Mouse (Mus musculus): ENCODE data around the gene Gm11492. TPM values are rescaled to one million over a fixed set of nuclear protein-coding genes. Genes with fewer than 3 reads are reported as not detected.

Gene Gm11492
- total and polyA plus RNA-seq, 3 experiments: not detected

DNA sequence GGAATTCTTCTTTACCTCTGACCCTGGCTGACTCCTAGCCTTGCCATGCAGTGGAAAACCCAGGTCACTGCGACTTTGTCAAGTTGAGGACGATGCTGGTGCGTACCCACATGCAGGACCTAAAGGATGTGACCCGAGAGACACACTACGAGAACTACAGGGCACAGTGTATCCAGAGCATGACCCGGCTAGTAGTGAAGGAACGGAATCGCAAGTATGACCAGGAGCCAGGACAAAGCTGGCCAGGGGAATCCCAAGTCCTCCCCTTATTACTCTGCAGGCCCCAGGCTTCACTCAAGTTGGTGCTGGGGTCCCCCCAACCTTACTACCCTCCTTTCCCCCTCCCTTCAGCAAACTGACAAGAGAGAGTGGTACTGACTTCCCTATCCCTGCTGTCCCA lies 23.2 kb downstream of the Gm11492 start:
- Histone ChIP-seq H3K9me3 (replicated peaks; ENCODE audit: insufficient read depth, low read length) (no peaks in the 10 kb centered on the region), H3K9ac (ENCODE audit: control insufficient read depth, low read depth, low read length, poor library complexity, severe bottlenecking) (no peak overlapping the region), H3K27ac (ENCODE audit: control insufficient read depth, low read depth, low read length) (no peak overlapping the region), H3K4me3 (ENCODE audit: control insufficient read depth in 1 of 2, insufficient read depth in 1 of 2, low read depth in 2 of 2, low read length in 2 of 2) (no peak overlapping the region), H3K27me3 (ENCODE audit: control insufficient read depth in 1 of 2, insufficient read depth in 2 of 2, low read length in 2 of 2) (no peaks in the 10 kb centered on the region), H3K79me2 (ENCODE audit: control insufficient read depth, insufficient read depth, low read length, poor library complexity) (peaks cover 26% of the 10 kb centered on the region), H3K36me3 (ENCODE audit: control insufficient read depth in 1 of 2, insufficient read depth in 2 of 2, low read length in 2 of 2) (peaks cover 0 to 13% of the 10 kb centered on the region in 2 experiments; a peak in 2 of 4 replicates), H3K4me1 (ENCODE audit: control insufficient read depth in 1 of 2, insufficient read depth in 2 of 2, low read length in 2 of 2) (peaks cover 5 to 17% of the 10 kb centered on the region in 2 experiments; a peak in 3 of 4 replicates)
- DNase-seq (ENCODE audit: low read depth, low spot score): no peak
- no peak for TF ChIP-seq POLR2AphosphoS2 (IDR thresholded peaks at IDR 0.05; ENCODE audit: low read length)
- TF ChIP-seq KAT2A (conservative IDR thresholded peaks at IDR 0.05; ENCODE audit: low read depth, low read length): no peak
- TF ChIP-seq ZC3H11A (IDR thresholded peaks at IDR 0.05; ENCODE audit: low read depth, low read length): no peak
- peak in 1 of 2 experiments; percentile 20; a peak in 1 of 4 replicates for TF ChIP-seq POLR2A (IDR thresholded peaks at IDR 0.05; ENCODE audit: control insufficient read depth in 1 of 2, insufficient read depth in 1 of 2, low read depth in 1 of 2, low read length in 2 of 2, poor library complexity in 1 of 2)
- TF ChIP-seq CTCF (IDR thresholded peaks at IDR 0.05 in 2 of 3, conservative IDR thresholded peaks at IDR 0.05 in 1 of 3; ENCODE audit: control insufficient read depth in 1 of 3, insufficient read depth in 1 of 3, low read depth in 2 of 3, low read length in 3 of 3, poor library complexity in 1 of 3, severe bottlenecking in 1 of 3): no peak

DNA sequence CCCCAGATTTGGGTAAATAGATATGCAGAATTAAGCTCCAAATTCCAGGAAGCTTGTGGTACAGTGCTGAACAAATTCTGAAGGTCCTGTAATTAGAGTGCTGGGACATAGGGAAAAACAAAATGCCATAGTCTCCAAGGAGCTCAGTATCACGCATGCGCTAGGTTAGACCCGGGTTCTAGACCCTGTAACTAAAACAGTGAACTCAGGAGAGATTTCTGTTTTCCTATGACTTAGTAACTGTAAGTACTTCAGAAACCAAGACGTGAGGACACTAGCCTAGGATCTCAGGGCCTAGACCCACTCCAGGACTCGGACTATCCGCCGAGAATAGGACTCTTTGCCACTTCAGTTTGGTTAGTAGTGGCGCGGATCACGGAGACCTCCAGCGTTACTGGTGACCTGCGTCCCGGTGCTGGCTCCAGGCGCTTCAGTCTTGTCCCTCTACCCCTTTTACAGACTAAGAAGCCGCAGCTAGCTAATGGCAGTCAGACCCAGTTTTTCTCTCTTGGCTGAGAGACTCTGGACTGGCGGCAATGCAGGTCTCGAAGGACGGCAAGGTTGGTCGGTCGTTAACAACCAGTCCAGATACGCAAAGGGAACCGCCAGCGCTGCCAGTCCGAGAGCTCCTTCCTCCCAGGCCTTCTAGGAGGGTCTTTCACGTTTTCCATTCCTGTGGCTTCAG lies 24.5 kb downstream of the Gm11492 start:
- peak; percentile 78 for DNase-seq (ENCODE audit: low read depth, low spot score)
- Histone ChIP-seq H3K9ac (ENCODE audit: control insufficient read depth, low read depth, low read length, poor library complexity, severe bottlenecking) (peak overlapping the region; percentile 88), H3K4me3 (ENCODE audit: control insufficient read depth in 1 of 2, insufficient read depth in 1 of 2, low read depth in 2 of 2, low read length in 2 of 2) (peak overlapping the region; percentile 84 to 86), H3K9me3 (replicated peaks; ENCODE audit: insufficient read depth, low read length) (no peaks in the 10 kb centered on the region), H3K27me3 (ENCODE audit: control insufficient read depth in 1 of 2, insufficient read depth in 2 of 2, low read length in 2 of 2) (no peaks in the 10 kb centered on the region), H3K4me1 (ENCODE audit: control insufficient read depth in 1 of 2, insufficient read depth in 2 of 2, low read length in 2 of 2) (peaks cover 5 to 17% of the 10 kb centered on the region in 2 experiments; a peak in 3 of 4 replicates), H3K36me3 (ENCODE audit: control insufficient read depth in 1 of 2, insufficient read depth in 2 of 2, low read length in 2 of 2) (peaks cover 0 to 13% of the 10 kb centered on the region in 2 experiments; a peak in 2 of 4 replicates), H3K27ac (ENCODE audit: control insufficient read depth, low read depth, low read length) (peak overlapping the region; percentile 85), H3K79me2 (ENCODE audit: control insufficient read depth, insufficient read depth, low read length, poor library complexity) (peaks cover 26% of the 10 kb centered on the region)
- TF ChIP-seq NRF1 (IDR thresholded peaks at IDR 0.05; ENCODE audit: insufficient read depth, low read depth, low read length, poor library complexity, severe bottlenecking): peak; percentile 80
- TF ChIP-seq USF1 (IDR thresholded peaks at IDR 0.05; ENCODE audit: low read depth, low read length): no peak
- TF ChIP-seq POLR2AphosphoS2 (IDR thresholded peaks at IDR 0.05; ENCODE audit: low read length): peak; percentile 15; the same call in 1 of the 2 replicates

DNA sequence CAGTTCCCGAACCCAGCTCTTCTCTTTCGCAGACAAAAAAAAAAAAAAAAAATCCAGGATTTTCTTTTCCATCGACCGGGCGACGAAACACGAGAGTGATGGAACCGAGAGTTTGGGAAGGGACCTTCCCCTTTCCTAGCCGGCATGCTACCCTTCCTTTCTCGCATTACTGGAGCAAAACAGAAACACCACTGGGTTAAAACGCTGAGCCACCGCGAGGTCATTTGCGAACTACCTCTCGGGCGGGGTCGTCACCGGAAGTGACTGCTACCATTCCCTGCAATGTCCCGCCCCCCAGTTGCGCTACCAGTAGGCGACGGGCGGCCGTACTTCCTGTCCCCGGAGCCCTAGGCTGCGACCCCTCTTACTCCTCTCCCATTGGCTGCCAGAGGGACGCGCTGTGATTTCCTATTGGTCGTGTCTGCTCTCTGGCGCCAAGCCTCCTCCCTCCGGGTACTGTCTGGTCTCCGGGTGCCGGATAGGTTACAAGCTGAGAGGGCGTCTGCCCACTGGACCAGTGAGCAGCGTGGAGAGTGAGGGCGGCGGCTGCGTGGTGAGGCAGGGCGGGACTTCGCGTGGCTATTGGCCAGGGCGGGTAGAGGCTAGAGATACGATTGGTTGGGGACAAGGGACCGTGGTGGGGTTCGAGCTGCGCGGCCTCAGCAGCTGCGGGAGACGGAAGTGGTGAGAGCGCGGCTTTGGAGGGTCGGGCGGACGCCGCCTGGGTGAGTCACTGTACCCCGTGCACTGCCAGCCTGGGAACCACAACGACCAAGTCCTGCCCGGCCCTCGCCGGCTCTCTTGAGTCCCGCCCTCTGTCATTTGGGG lies 25.3 kb downstream of the Gm11492 start, which contains the start of gene Mtmr4:
Gene Mtmr4, plus strand, starts transcription at position 637 of the 828 bp plus-strand sequence.
- DNase-seq (ENCODE audit: low read depth, low spot score): peak; percentile 100
- no peaks in the 10 kb centered on the region for H3K9me3 ChIP-seq (replicated peaks; ENCODE audit: insufficient read depth, low read length)
- peaks cover 26% of the 10 kb centered on the region for H3K79me2 ChIP-seq (ENCODE audit: control insufficient read depth, insufficient read depth, low read length, poor library complexity)
- peak within 1 kb of the TSS; percentile 84 to 86 for H3K4me3 ChIP-seq (ENCODE audit: control insufficient read depth in 1 of 2, insufficient read depth in 1 of 2, low read depth in 2 of 2, low read length in 2 of 2)
- H3K27ac ChIP-seq (ENCODE audit: control insufficient read depth, low read depth, low read length): peak within 1 kb of the TSS; percentile 85
- H3K9ac ChIP-seq (ENCODE audit: control insufficient read depth, low read depth, low read length, poor library complexity, severe bottlenecking): peak within 1 kb of the TSS; percentile 88
- peaks cover 0 to 13% of the 10 kb centered on the region in 2 experiments; a peak in 2 of 4 replicates for H3K36me3 ChIP-seq (ENCODE audit: control insufficient read depth in 1 of 2, insufficient read depth in 2 of 2, low read length in 2 of 2)
- H3K27me3 ChIP-seq (ENCODE audit: control insufficient read depth in 1 of 2, insufficient read depth in 2 of 2, low read length in 2 of 2): no peaks in the 10 kb centered on the region
- peaks cover 5 to 17% of the 10 kb centered on the region in 2 experiments; a peak in 3 of 4 replicates for H3K4me1 ChIP-seq (ENCODE audit: control insufficient read depth in 1 of 2, insufficient read depth in 2 of 2, low read length in 2 of 2)
- TF ChIP-seq TCF12 (IDR thresholded peaks at IDR 0.05; ENCODE audit: low read depth, low read length): peak; percentile 80
- no peak for TF ChIP-seq RCOR1 (IDR thresholded peaks at IDR 0.05; ENCODE audit: low read depth, low read length)
- no peak for TF ChIP-seq TAL1 (IDR thresholded peaks at IDR 0.05; ENCODE audit: low read length)
- TF ChIP-seq ELF1 (IDR thresholded peaks at IDR 0.05; ENCODE audit: low read depth, low read length): peak; percentile 94
- peak; percentile 75; the same call in 1 of the 2 replicates for TF ChIP-seq ETS1 (IDR thresholded peaks at IDR 0.05; ENCODE audit: low read depth, low read length)
- 0 out of 2 replicates have a peak, but pooled peaks have one; percentile 30 for TF ChIP-seq JUND (IDR thresholded peaks at IDR 0.05; ENCODE audit: low read depth, low read length)
- TF ChIP-seq POLR2AphosphoS5 (IDR thresholded peaks at IDR 0.05; ENCODE audit: borderline replicate concordance, low read depth, low read length): no peak
- TF ChIP-seq CHD2 (IDR thresholded peaks at IDR 0.05; ENCODE audit: low read length): peak; percentile 75
- TF ChIP-seq EP300 (IDR thresholded peaks at IDR 0.05; ENCODE audit: low read depth in 1 of 2, low read length in 2 of 2): peak in 1 of 2 experiments; percentile 43; a peak in 2 of 4 replicates
- peak; percentile 98 for TF ChIP-seq MAZ (IDR thresholded peaks at IDR 0.05; ENCODE audit: low read depth, low read length)
- peak; percentile 98 for TF ChIP-seq ZMIZ1 (IDR thresholded peaks at IDR 0.05; ENCODE audit: low read depth, low read length)
- TF ChIP-seq UBTF (IDR thresholded peaks at IDR 0.05; ENCODE audit: borderline replicate concordance, insufficient read depth, low read depth, low read length): no peak; the same call in 1 of the 2 replicates
- peak; percentile 83; the same call in 1 of the 2 replicates for TF ChIP-seq E2F4 (IDR thresholded peaks at IDR 0.05; ENCODE audit: borderline replicate concordance, low read depth, low read length)
- TF ChIP-seq ZC3H11A (IDR thresholded peaks at IDR 0.05; ENCODE audit: low read depth, low read length): no peak
- peak; percentile 97; the same call in 1 of the 2 replicates for TF ChIP-seq POLR2AphosphoS2 (IDR thresholded peaks at IDR 0.05; ENCODE audit: low read length)
- peak; percentile 92 for TF ChIP-seq MYC (IDR thresholded peaks at IDR 0.05; ENCODE audit: low read depth, low read length)

Data from MEL (cell line).